Mouse (Mus musculus) cortical plate, adult 2 months (tissue): ENCODE data around the gene Fam19a1.

ENCODE experiments used
- CTCF ChIP-seq: fragments of 200-500 bp; IDR thresholded peaks from 2 replicates; pipeline ENCODE4 v1.5.1; 2011; ENCODE audit warnings: mild to moderate bottlenecking, control low read depth, low read length; ENCODE audit not compliant: insufficient read depth; ENCODE audit errors: extremely low read depth
- POLR2A ChIP-seq: fragments of 200-500 bp; IDR thresholded peaks from 2 replicates; pipeline ENCODE4 v1.6.1; 2011; ENCODE audit warnings: mild to moderate bottlenecking, low read length, control low read depth; ENCODE audit not compliant: insufficient read depth; ENCODE audit errors: extremely low read depth

- TF ChIP-seq CTCF: no peak
- no peak for TF ChIP-seq POLR2A
These were observed 305.9 kb downstream of the Fam19a1 start for GRCm38 (mm10) chr6:96418866-96419265.
